Comparison of ENCODE assay signal across 15 mouse cellular contexts in the genomic region with DNA sequence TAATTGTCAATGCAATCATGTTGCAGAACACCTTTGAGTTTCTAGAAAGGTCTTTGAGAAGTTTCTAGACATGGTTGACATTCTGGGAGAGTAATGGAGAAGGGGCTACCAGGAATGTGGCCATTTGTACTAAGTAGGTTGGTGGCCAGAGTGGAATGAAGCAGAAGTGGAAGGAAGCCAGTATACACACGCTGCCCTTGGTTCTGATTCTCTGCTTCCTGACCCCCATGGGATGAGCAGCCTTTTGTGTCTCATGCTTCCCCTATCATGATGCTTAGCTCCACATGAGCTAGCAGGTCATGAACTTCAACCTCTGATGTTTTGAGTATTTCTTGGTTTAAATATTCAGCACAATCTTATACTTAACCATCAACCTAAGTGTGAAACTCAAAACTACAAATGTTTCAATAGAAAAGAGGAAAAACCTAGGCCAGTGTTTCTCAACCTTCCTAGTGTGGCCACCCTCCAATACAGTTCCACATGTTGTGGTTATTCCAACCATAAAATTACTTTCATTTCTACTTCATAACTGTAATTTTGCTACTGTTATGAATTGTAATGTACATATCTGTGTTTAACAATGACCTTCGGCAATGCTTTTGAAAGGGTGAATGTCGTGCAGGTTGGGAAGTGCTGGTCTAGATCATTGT.
"Had no signal": no experiment of that assay in that cellular context is flagged by ENCODE, and none has a peak within 500 bp of the region (broad histone marks: within the 10 kb centered on the region; RNA-seq: fewer than 3 reads in every experiment).

No protein-coding gene starts in this region.

- H3K4me3 ChIP-seq: neural tube, embryonic 15.5 days; stomach, embryonic 15.5 days had no signal

- H3K36me3 ChIP-seq: neural tube, embryonic 15.5 days; stomach, embryonic 15.5 days had no signal

- DNase-seq: retina, postnatal 1 day; right cerebral cortex, adult 18-20 months; right cerebral cortex, postnatal 14 days; right cerebral cortex, postnatal 25 days; right cerebral cortex, postnatal 4 days; spleen, adult 18-20 months; thymus, adult 18-20 months; thymus, adult 2 months; thymus, postnatal 14 days; thymus, postnatal 25 days; thymus, postnatal 36 days; thymus, postnatal 4 days had no signal

- H3K9me3 ChIP-seq: neural tube, embryonic 15.5 days; stomach, embryonic 15.5 days had no signal

- H3K9ac ChIP-seq: neural tube, embryonic 15.5 days; stomach, embryonic 15.5 days had no signal

- H3K27ac ChIP-seq: neural tube, embryonic 15.5 days; stomach, embryonic 15.5 days; stomach, postnatal 0 days had no signal

- H3K4me2 ChIP-seq: neural tube, embryonic 15.5 days; stomach, embryonic 15.5 days had no signal

- H3K4me1 ChIP-seq: neural tube, embryonic 15.5 days; stomach, embryonic 15.5 days had no signal

- H3K27me3 ChIP-seq: neural tube, embryonic 15.5 days; stomach, embryonic 15.5 days had no signal
